Mouse (Mus musculus) neural tube, embryonic 10.5 days (tissue): ENCODE measurements around the gene Obox5.
"Not testable (repeated sequence)": the region's sequence is repeated elsewhere in the genome, so short reads cannot be mapped to it uniquely, and the experiment has no call there.

Experiments used
- DNase-seq: peaks from one replicate; pipeline ENCODE4 v3.0.0-alpha.2; 2017; ENCODE audit warnings: low spot score; ENCODE audit errors: extremely low spot score

Obox5 gene

DNA sequence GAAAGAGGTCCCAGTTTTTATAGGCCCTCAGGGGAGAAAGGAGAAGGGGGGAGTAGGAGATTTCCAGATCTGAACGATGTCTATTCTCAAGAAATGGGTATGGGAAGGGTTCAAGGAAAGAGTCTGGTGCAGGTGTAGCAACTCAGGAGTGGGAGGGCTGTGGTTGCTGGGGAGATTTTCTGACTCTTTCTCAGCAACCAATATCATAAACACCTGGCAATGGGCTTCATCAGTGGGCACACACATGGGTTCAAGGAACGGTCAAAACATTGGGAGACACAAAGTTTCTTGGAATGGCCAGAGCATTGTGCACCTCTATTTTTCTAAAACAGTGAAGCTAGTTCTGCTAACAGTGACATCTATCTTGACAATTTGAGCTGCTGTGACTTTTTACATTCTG lies at the start of gene Obox5:
TSS of gene Obox5 (plus strand) at position 301 of the 400 bp plus-strand sequence.
- DNase-seq: not testable (repeated sequence)

DNA sequence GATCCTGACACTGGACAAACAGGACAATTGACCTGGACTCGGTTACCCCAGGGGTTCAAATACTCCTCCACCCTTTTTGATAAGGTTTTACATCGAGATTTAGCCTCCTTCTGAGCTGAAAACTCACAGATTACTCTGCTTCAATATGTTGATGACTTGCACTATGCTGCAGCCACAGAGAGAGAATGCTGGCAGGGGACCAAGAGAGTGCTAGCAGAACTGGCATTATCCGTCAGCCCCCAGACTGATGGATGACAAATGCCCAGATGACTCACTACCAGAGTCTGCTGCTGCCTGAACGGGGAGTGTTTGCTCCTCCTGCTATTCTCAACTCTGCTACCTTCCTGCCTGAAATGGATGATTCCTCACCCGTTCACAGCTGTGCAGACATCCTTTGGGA lies 635 bp upstream of the Obox5 start:
- DNase-seq: not testable (repeated sequence)
